Mouse (Mus musculus): ENCODE results near the gene Gm10197.

DNA sequence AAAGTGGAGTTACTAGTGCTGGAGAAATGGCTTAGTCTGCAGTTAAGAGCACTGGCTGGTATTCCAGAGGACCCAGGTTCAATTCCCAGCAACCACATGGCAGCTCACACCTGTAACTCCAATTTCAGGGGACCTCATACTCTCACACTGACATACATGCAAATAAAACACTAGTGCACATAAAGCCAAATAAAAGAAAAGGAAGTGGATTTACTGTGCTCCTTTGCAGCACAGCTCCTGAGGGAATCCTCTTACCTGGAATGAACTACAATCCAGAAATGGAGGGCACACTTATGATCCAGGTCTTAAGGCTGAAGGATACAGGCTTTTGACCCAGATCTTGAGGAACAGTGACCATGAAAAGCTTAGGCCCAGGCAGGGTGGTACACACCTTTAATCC, 22.1 kb upstream of the Gm10197 start:
- TF ChIP-seq CTCF (IDR thresholded peaks at IDR 0.05; ENCODE audit: borderline replicate concordance, insufficient read depth, low read depth, low read length), result no peak
- no peak for TF ChIP-seq POLR2A (IDR thresholded peaks at IDR 0.05; ENCODE audit: borderline replicate concordance, insufficient read depth, low read length)

Data from cerebellum, adult 2 months (tissue).